Mouse (Mus musculus) ovary, postnatal 10 days (tissue): Measurements from ENCODE around the gene Pof1b.

ENCODE experiments used
- DNase-seq: peaks from one replicate; pipeline ENCODE4 v3.0.0; 2022; ENCODE audit warnings: low spot score

The Pof1b gene

GRCm38 (mm10) chrX:112698508-112698907, at the start of gene Pof1b:
TSS of gene Pof1b (minus strand) at chrX:112698651.
- no peak for DNase-seq

GRCm38 (mm10) chrX:112716587-112716986, 18.1 kb upstream of the Pof1b start:
- no peak for DNase-seq

- no peak for DNase-seq
Observed at GRCm38 (mm10) chrX:112694392-112694791, 4.1 kb downstream of the Pof1b start.

- DNase-seq, result no peak
Observed at GRCm38 (mm10) chrX:112680605-112681004, 17.8 kb downstream of the Pof1b start.

GRCm38 (mm10) chrX:112675525-112675924, 22.9 kb downstream of the Pof1b start:
- no peak for DNase-seq

GRCm38 (mm10) chrX:112601306-112602120, 96.9 kb downstream of the Pof1b start:
- DNase-seq, result peak; percentile 2

- peak; percentile 20 for DNase-seq
Observed at GRCm38 (mm10) chrX:112600511-112601305, 97.7 kb downstream of the Pof1b start, which contains the start of gene Zfp711. TSS of gene Zfp711 (plus strand) at chrX:112600526.
